27 mouse cellular contexts compared by ENCODE assay signal in genomic region chrX:109196468-109196867, GRCm38 (mm10). TPM values are rescaled to one million over a fixed set of nuclear protein-coding genes. Genes with fewer than 3 reads are reported as not detected.
DNase-seq lines count a peak whose midpoint lies in the region; ATAC-seq and TF ChIP-seq lines count a peak whose summit lies in the region.
"Had no signal": no experiment of that assay in that cellular context is flagged by ENCODE, and none has a peak within 500 bp of the region (broad histone marks: within the 10 kb centered on the region; RNA-seq: fewer than 3 reads in every experiment).

TSS of gene Gm6377 (plus strand) at chrX:109196756.

- no peaks in the 10 kb centered on the region for H3K4me1 ChIP-seq in kidney, adult 2 months (ENCODE audit: control insufficient read depth, insufficient read depth, low read length)
- no peaks in the 10 kb centered on the region for H3K4me1 ChIP-seq in kidney, embryonic 16.5 days (ENCODE audit: insufficient read depth, low read length)
- peaks cover 4% of the 10 kb centered on the region for H3K4me1 ChIP-seq in bone marrow macrophage, adult 2 months (ENCODE audit: control insufficient read depth, insufficient read depth, low read length)
- H3K4me1 ChIP-seq in hindbrain, embryonic 10.5 days (replicated peaks) = no peaks in the 10 kb centered on the region
- H3K4me1 ChIP-seq: forebrain, embryonic 10.5 days; heart, embryonic 15.5 days; limb, embryonic 10.5 days; liver, embryonic 12.5 days; midbrain, embryonic 15.5 days had no signal

- TF ChIP-seq POLR2A in kidney, adult 2 months (IDR thresholded peaks at IDR 0.05; ENCODE audit: low read depth, low read length) = no peak
- TF ChIP-seq POLR2A in bone marrow macrophage, adult 2 months (IDR thresholded peaks at IDR 0.05; ENCODE audit: borderline replicate concordance, low read depth, low read length) = no peak

- no peak within 1 kb of the TSS for H3K4me3 ChIP-seq in kidney, adult 2 months (ENCODE audit: insufficient read depth, low read depth, low read length)
- H3K4me3 ChIP-seq in kidney, embryonic 16.5 days (ENCODE audit: low read length) = no peak within 1 kb of the TSS
- H3K4me3 ChIP-seq in bone marrow macrophage, adult 2 months (ENCODE audit: insufficient read depth, low read length) = peak within 1 kb of the TSS; percentile 10; the same call in 1 of the 2 replicates
- no peak within 1 kb of the TSS for H3K4me3 ChIP-seq in hindbrain, embryonic 10.5 days
- H3K4me3 ChIP-seq: forebrain, embryonic 10.5 days; heart, embryonic 15.5 days; limb, embryonic 10.5 days; liver, embryonic 12.5 days; megakaryocyte, embryonic 14.5 days; midbrain, embryonic 15.5 days had no signal

- H3K27me3 ChIP-seq in kidney, adult 2 months (replicated peaks; ENCODE audit: control insufficient read depth, insufficient read depth, low read length) = no peaks in the 10 kb centered on the region
- H3K27me3 ChIP-seq in kidney, embryonic 16.5 days (ENCODE audit: insufficient read depth, low read length) = no peaks in the 10 kb centered on the region
- no peaks in the 10 kb centered on the region for H3K27me3 ChIP-seq in hindbrain, embryonic 10.5 days (ENCODE audit: insufficient read depth, poor library complexity, severe bottlenecking)
- H3K27me3 ChIP-seq: heart, embryonic 15.5 days; liver, embryonic 12.5 days; megakaryocyte, embryonic 14.5 days; midbrain, embryonic 15.5 days had no signal

- no peak for TF ChIP-seq CTCF in kidney, adult 2 months (conservative IDR thresholded peaks at IDR 0.05; ENCODE audit: insufficient read depth, insufficient read length, low read depth, low read length)
- TF ChIP-seq CTCF in bone marrow macrophage, adult 2 months (IDR thresholded peaks at IDR 0.05; ENCODE audit: low read depth, low read length) = no peak

- no peak within 1 kb of the TSS for H3K27ac ChIP-seq in kidney, adult 2 months (ENCODE audit: insufficient read depth, low read depth, low read length)
- no peak within 1 kb of the TSS for H3K27ac ChIP-seq in kidney, embryonic 16.5 days (ENCODE audit: low read length)
- peak within 1 kb of the TSS; percentile 12; the same call in 1 of the 2 replicates for H3K27ac ChIP-seq in bone marrow macrophage, adult 2 months (ENCODE audit: insufficient read depth, low read depth, low read length)
- H3K27ac ChIP-seq in hindbrain, embryonic 10.5 days = no peak within 1 kb of the TSS
- H3K27ac ChIP-seq: forebrain, embryonic 10.5 days; heart, embryonic 15.5 days; hindbrain, postnatal 0 days; limb, embryonic 10.5 days; liver, embryonic 12.5 days; midbrain, embryonic 15.5 days had no signal

- DNase-seq in kidney, adult 2 months = peak; percentile 1
- peak; percentile 64 for DNase-seq in A20 (ENCODE audit: low read depth, low spot score)
- DNase-seq in monocyte, adult 2 months (ENCODE audit: low read depth in 1 of 2, low spot score in 2 of 2) = peak; percentile 10 to 17
- no peak for DNase-seq in frontal cortex, postnatal 14 days (ENCODE audit: low spot score in 2 of 2)
- no peak for DNase-seq in cerebellum, adult 18-20 months
- no peak for DNase-seq in hindbrain, embryonic 10.5 days (ENCODE audit: low spot score)
- DNase-seq: adrenal gland, postnatal 14 days; cerebellum, adult 11 months; cerebellum, postnatal 14 days; embryo, embryonic 11 days; kidney, adult 18-20 months; kidney, postnatal 36 days; lung, adult 2 months; right cerebral cortex, adult 18-20 months had no signal

- no peak within 1 kb of the TSS for H3K4me2 ChIP-seq in kidney, embryonic 16.5 days (replicated peaks; ENCODE audit: low read depth, low read length)
- H3K4me2 ChIP-seq: heart, embryonic 15.5 days; liver, embryonic 12.5 days; midbrain, embryonic 15.5 days had no signal

- ATAC-seq in kidney, embryonic 16.5 days (ENCODE audit: low FRiP score, low TSS enrichment) = no peak
- ATAC-seq: activated CD4-positive, CD25-positive, alpha-beta regulatory T cell, adult 4 months; hindbrain, postnatal 0 days; liver, embryonic 12.5 days; midbrain, embryonic 15.5 days had no signal

- no peaks in the 10 kb centered on the region for H3K36me3 ChIP-seq in kidney, adult 2 months (ENCODE audit: control insufficient read depth, insufficient read depth, low read length)
- no peaks in the 10 kb centered on the region for H3K36me3 ChIP-seq in kidney, embryonic 16.5 days (ENCODE audit: insufficient read depth, low read length)
- H3K36me3 ChIP-seq in hindbrain, embryonic 10.5 days = no peaks in the 10 kb centered on the region
- H3K36me3 ChIP-seq: forebrain, embryonic 10.5 days; G1E; heart, embryonic 15.5 days; limb, embryonic 10.5 days; liver, embryonic 12.5 days; midbrain, embryonic 15.5 days had no signal

- 75% methylated on average over 4 of the region's 4 CpGs for WGBS in kidney, adult 2 months
- WGBS in kidney, embryonic 16.5 days = 75% methylated on average over 4 of the region's 4 CpGs
- 80% methylated on average over 4 of the region's 4 CpGs for WGBS in hindbrain, embryonic 10.5 days

- no peak within 1 kb of the TSS for H3K9ac ChIP-seq in kidney, embryonic 16.5 days (replicated peaks; ENCODE audit: low read length)
- H3K9ac ChIP-seq: heart, embryonic 15.5 days; liver, embryonic 12.5 days; midbrain, embryonic 15.5 days had no signal

- H3K9me3 ChIP-seq in kidney, embryonic 16.5 days (ENCODE audit: low read length) = no peaks in the 10 kb centered on the region
- H3K9me3 ChIP-seq in hindbrain, embryonic 10.5 days = no peaks in the 10 kb centered on the region
- H3K9me3 ChIP-seq: forebrain, embryonic 10.5 days; G1E; heart, embryonic 15.5 days; limb, embryonic 10.5 days; liver, embryonic 12.5 days; megakaryocyte, embryonic 14.5 days; midbrain, embryonic 15.5 days had no signal

RNA-seq across cellular contexts. Expression of gene Gm6377, which starts in this region (rescaled TPM):
- 0.05 and 0.07 TPM in 2 replicates for polyA plus RNA-seq in kidney, adult 2 months (2012; rRNA removed)
- polyA plus RNA-seq in kidney, embryonic 16.5 days (2015; fragmentation: Nextera tagmentation; extraction: Ambion mirVana) = 0.15 TPM in 1 of 2 replicates, not detected in the other
- 2.9 and 4.2 TPM in 2 replicates for polyA plus RNA-seq in bone marrow macrophage, adult 2 months (2012; ENCODE audit: insufficient read depth, insufficient read length, missing spikeins)
- 0.09 TPM in 1 of 2 replicates, not detected in the other for polyA plus RNA-seq in hindbrain, embryonic 10.5 days (2016; fragmentation: Nextera tagmentation; extraction: Ambion mirVana)
- polyA plus RNA-seq: G1E; limb, embryonic 10.5 days; neural tube, embryonic 11.5 days; small intestine, adult 2 months had no signal

Comparison
In these comparisons a context has a peak if more than half of its experiments do, and no peak if none do; other contexts are left out.
1. Peak in DNase-seq in kidney, adult 2 months; RNA of the gene not detected or under 1 TPM.
2. DNase-seq: peak in A20 (single experiment) and monocyte, adult 2 months (2 of 2); none in frontal cortex, postnatal 14 days (0 of 2), cerebellum, adult 18-20 months (0 of 2) and hindbrain, embryonic 10.5 days (single experiment).